Mouse (Mus musculus): ENCODE results near the gene Dpp8.

DNA sequence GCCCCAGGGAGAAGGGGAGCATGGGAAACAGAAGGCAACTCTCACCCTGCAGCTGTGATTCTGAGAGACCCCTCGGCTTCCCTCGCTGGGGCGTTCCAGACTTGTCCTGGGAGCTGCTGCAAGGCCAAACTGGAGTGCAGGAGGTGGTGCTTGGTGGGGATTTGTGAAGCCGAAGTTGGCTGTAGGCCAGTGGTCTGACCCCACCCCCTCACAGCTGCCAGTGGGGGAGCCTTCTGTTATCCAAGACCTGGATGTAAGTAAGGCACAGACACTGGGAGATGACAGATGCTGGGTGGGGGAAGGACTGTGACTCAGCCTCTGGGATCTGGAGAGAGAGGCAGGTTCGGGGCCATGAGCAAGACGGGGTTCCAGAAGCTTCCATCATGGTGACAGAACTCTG, 62.0 kb downstream of the Dpp8 start:
- TF ChIP-seq CTCF (IDR thresholded peaks at IDR 0.05; ENCODE audit: control insufficient read depth, insufficient read depth, low read length): no peak
- TF ChIP-seq POLR2A (IDR thresholded peaks at IDR 0.05; ENCODE audit: borderline replicate concordance, control insufficient read depth, low read depth, low read length): no peak

Data from bone marrow, adult 2 months (tissue).